Mouse (Mus musculus) v-Abl transformed pro-B cells (cell line): ENCODE data around the gene Tdrd3.

Experiments used
- in situ Hi-C, 2 experiments: fragments of 400-800 bp; cut with MboI; formaldehyde crosslinking; loops; one replicate each; pipeline ENCODE4 v1.15.1; 2025; ENCODE audit not compliant: unreplicated experiment in 2 of 2

The Tdrd3 gene

GRCm38 (mm10) chr14:87415808-87416721 is at the start of gene Tdrd3:
TSS of gene Tdrd3 (plus strand) at chr14:87416639.
- in situ Hi-C loops = loop anchor here (25.0 kb wide), 1 partner anchor 279 kb away; the partner anchor contains the start of gene Diaph3 (in 2 of the 2)

GRCm38 (mm10) chr14:87367169-87367568 is 49.3 kb upstream of the Tdrd3 start:
- in situ Hi-C loops = no loop called here

GRCm38 (mm10) chr14:87383041-87383440 is 33.4 kb upstream of the Tdrd3 start:
- in situ Hi-C loops = no loop called here

GRCm38 (mm10) chr14:87384288-87385268 is 31.9 kb upstream of the Tdrd3 start:
- in situ Hi-C loops = no loop called here

GRCm38 (mm10) chr14:87393096-87393495 is 23.3 kb upstream of the Tdrd3 start:
- in situ Hi-C loops = no loop called here

- in situ Hi-C loops = no loop called here
Observed at GRCm38 (mm10) chr14:87396643-87397042, 19.8 kb upstream of the Tdrd3 start.

GRCm38 (mm10) chr14:87415486-87415807 is 992 bp upstream of the Tdrd3 start:
- in situ Hi-C loops = loop anchor here (25.0 kb wide), 1 partner anchor 278 kb away; the partner anchor contains the start of gene Diaph3 (in 2 of the 2)

- in situ Hi-C loops = loop anchor here (25.0 kb wide), 1 partner anchor 280 kb away; the partner anchor contains the start of gene Diaph3 (in 2 of the 2)
Observed at GRCm38 (mm10) chr14:87416755-87417690, 584 bp downstream of the Tdrd3 start.

GRCm38 (mm10) chr14:87417691-87418070 is 1.2 kb downstream of the Tdrd3 start:
- in situ Hi-C loops = loop anchor here (25.0 kb wide), 1 partner anchor 280 kb away; the partner anchor contains the start of gene Diaph3 (in 2 of the 2)

- in situ Hi-C loops = loop anchor here (25.0 kb wide), 1 partner anchor 282 kb away; the partner anchor contains the start of gene Diaph3 (in 2 of the 2)
Observed at GRCm38 (mm10) chr14:87419740-87420139, 3.3 kb downstream of the Tdrd3 start.

- in situ Hi-C loops = loop anchor here (25.0 kb wide), 1 partner anchor 283 kb away; the partner anchor contains the start of gene Diaph3 (in 2 of the 2)
Observed at GRCm38 (mm10) chr14:87420576-87420975, 4.1 kb downstream of the Tdrd3 start.

- in situ Hi-C loops = loop anchor here (25.0 kb wide), 1 partner anchor 285 kb away; the partner anchor contains the start of gene Diaph3 (in 2 of the 2)
Observed at GRCm38 (mm10) chr14:87422432-87422831, 6.0 kb downstream of the Tdrd3 start.

- in situ Hi-C loops = no loop called here
Observed at GRCm38 (mm10) chr14:87426297-87426922, 10.0 kb downstream of the Tdrd3 start.

- in situ Hi-C loops = no loop called here
Observed at GRCm38 (mm10) chr14:87427032-87427431, 10.6 kb downstream of the Tdrd3 start.

- in situ Hi-C loops = no loop called here
Observed at GRCm38 (mm10) chr14:87427659-87428289, 11.3 kb downstream of the Tdrd3 start.

- in situ Hi-C loops = no loop called here
Observed at GRCm38 (mm10) chr14:87433390-87433915, 17.0 kb downstream of the Tdrd3 start.

GRCm38 (mm10) chr14:87435382-87435781 is 18.9 kb downstream of the Tdrd3 start:
- in situ Hi-C loops = no loop called here

GRCm38 (mm10) chr14:87439721-87440120 is 23.3 kb downstream of the Tdrd3 start:
- in situ Hi-C loops = no loop called here
